Mouse (Mus musculus) thymus, postnatal 4 days (tissue): ENCODE measurements at regions not wholly inside any gene's neighbourhood (a gene's known extent, or its start where the extent isn't known, plus 50 kb on each side); places are given as distances from the start of the nearest gene placed in this dataset.

ENCODE experiments used
- DNase-seq: peaks from one replicate; pipeline ENCODE4 v3.0.0; 2021

- no peak for DNase-seq
Observed at GRCm38 (mm10) chr6:99933404-99933803, 207.2 kb upstream of the Prok2 start.

GRCm38 (mm10) chr6:99932923-99933322, 206.7 kb upstream of the Prok2 start:
- no peak for DNase-seq

- DNase-seq = no peak
Observed at GRCm38 (mm10) chr6:99932405-99932804, 206.2 kb upstream of the Prok2 start.

GRCm38 (mm10) chr6:99931588-99931987, 205.4 kb upstream of the Prok2 start:
- no peak for DNase-seq

- DNase-seq = no peak
Observed at GRCm38 (mm10) chr6:99930316-99930715, 204.1 kb upstream of the Prok2 start.

- no peak for DNase-seq
Observed at GRCm38 (mm10) chr6:99927933-99928555, 201.9 kb upstream of the Prok2 start.

- DNase-seq = no peak
Observed at GRCm38 (mm10) chr6:99924181-99924580, 198.0 kb upstream of the Prok2 start.

- no peak for DNase-seq
Observed at GRCm38 (mm10) chr6:99921966-99922365, 195.8 kb upstream of the Prok2 start.

GRCm38 (mm10) chr6:99919816-99920562, 193.8 kb upstream of the Prok2 start:
- DNase-seq = no peak

GRCm38 (mm10) chr6:99918351-99918750, 192.2 kb upstream of the Prok2 start:
- DNase-seq = no peak

GRCm38 (mm10) chr6:99909921-99910320, 183.7 kb upstream of the Prok2 start:
- DNase-seq = peak; percentile 68

GRCm38 (mm10) chr6:99909459-99909858, 183.3 kb upstream of the Prok2 start:
- no peak for DNase-seq

- DNase-seq = no peak
Observed at GRCm38 (mm10) chr6:99908066-99908465, 181.9 kb upstream of the Prok2 start.

GRCm38 (mm10) chr6:99905194-99905593, 179.0 kb upstream of the Prok2 start:
- DNase-seq = peak; percentile 46

- no peak for DNase-seq
Observed at GRCm38 (mm10) chr6:99904607-99905006, 178.4 kb upstream of the Prok2 start.

GRCm38 (mm10) chr6:99904044-99904443, 177.9 kb upstream of the Prok2 start:
- peak; percentile 50 for DNase-seq

GRCm38 (mm10) chr6:99901564-99901963, 175.4 kb upstream of the Prok2 start:
- peak; percentile 45 for DNase-seq

- no peak for DNase-seq
Observed at GRCm38 (mm10) chr6:99901146-99901545, 175.0 kb upstream of the Prok2 start.

- no peak for DNase-seq
Observed at GRCm38 (mm10) chr6:99899704-99900103, 173.5 kb upstream of the Prok2 start.

- DNase-seq = no peak
Observed at GRCm38 (mm10) chr6:99898077-99898476, 171.9 kb upstream of the Prok2 start.

- no peak for DNase-seq
Observed at GRCm38 (mm10) chr6:99895558-99895957, 169.4 kb upstream of the Prok2 start.

- DNase-seq = no peak
Observed at GRCm38 (mm10) chr6:99893936-99894335, 167.7 kb upstream of the Prok2 start.

GRCm38 (mm10) chr6:99892204-99892603, 166.0 kb upstream of the Prok2 start:
- DNase-seq = no peak

- DNase-seq = no peak
Observed at GRCm38 (mm10) chr6:99891790-99892189, 165.6 kb upstream of the Prok2 start.

GRCm38 (mm10) chr6:99890805-99891204, 164.6 kb upstream of the Prok2 start:
- no peak for DNase-seq
